Mouse (Mus musculus) bone marrow macrophage, adult 2 months (primary cell): Measurements from ENCODE around the gene Fbxo41.

Experiments used
- CTCF ChIP-seq: IDR thresholded peaks from 2 replicates; pipeline ENCODE4 v1.5.1; 2012; ENCODE audit warnings: low read depth, mild to moderate bottlenecking, low read length, moderate library complexity
- POLR2A ChIP-seq: IDR thresholded peaks from 2 replicates; pipeline ENCODE4 v1.6.1; 2012; ENCODE audit warnings: mild to moderate bottlenecking, low read depth, low read length, borderline replicate concordance

- no peak for TF ChIP-seq POLR2A
- no peak for TF ChIP-seq CTCF
Measured at GRCm38 (mm10) chr6:85450697-85451663, 51.8 kb downstream of the Fbxo41 start, which contains the start of gene Cct7.
